Mouse (Mus musculus): Measurements from ENCODE around the gene Dgkq.
A peak's percentile ranks its signal among the peaks of the same experiment; 100 is the strongest.
"Not testable (repeated sequence)": the region's sequence is repeated elsewhere in the genome, so short reads cannot be mapped to it uniquely, and the experiment has no call there.

Dgkq gene

GRCm38 (mm10) chr5:108655381-108655780 is 14.1 kb downstream of the Dgkq start:
- no peak for DNase-seq (ENCODE audit: low read depth, low spot score)

- no peak for DNase-seq (ENCODE audit: low read depth, low spot score)
Observed at GRCm38 (mm10) chr5:108654444-108654990, 15.0 kb downstream of the Dgkq start.

GRCm38 (mm10) chr5:108653341-108653740 is 16.1 kb downstream of the Dgkq start:
- DNase-seq (ENCODE audit: low read depth, low spot score) = no peak

- peak; percentile 65 for DNase-seq (ENCODE audit: low read depth, low spot score)
Observed at GRCm38 (mm10) chr5:108651823-108652222, 17.6 kb downstream of the Dgkq start.

- DNase-seq (ENCODE audit: low read depth, low spot score) = no peak
Observed at GRCm38 (mm10) chr5:108651136-108651720, 18.2 kb downstream of the Dgkq start.

GRCm38 (mm10) chr5:108650341-108650740 is 19.1 kb downstream of the Dgkq start:
- DNase-seq (ENCODE audit: low read depth, low spot score) = no peak

- no peak for DNase-seq (ENCODE audit: low read depth, low spot score)
Observed at GRCm38 (mm10) chr5:108648937-108649576, 20.4 kb downstream of the Dgkq start.

- DNase-seq (ENCODE audit: low read depth, low spot score) = no peak
Observed at GRCm38 (mm10) chr5:108647820-108648465, 21.5 kb downstream of the Dgkq start.

GRCm38 (mm10) chr5:108647311-108647710 is 22.2 kb downstream of the Dgkq start:
- DNase-seq (ENCODE audit: low read depth, low spot score) = no peak

- no peak for DNase-seq (ENCODE audit: low read depth, low spot score)
Observed at GRCm38 (mm10) chr5:108646343-108646660, 23.2 kb downstream of the Dgkq start.

- no peak for DNase-seq (ENCODE audit: low read depth, low spot score)
Observed at GRCm38 (mm10) chr5:108645651-108646342, 23.7 kb downstream of the Dgkq start.

- no peak for DNase-seq (ENCODE audit: low read depth, low spot score)
Observed at GRCm38 (mm10) chr5:108643674-108644073, 25.8 kb downstream of the Dgkq start.

- no peak for DNase-seq (ENCODE audit: low read depth, low spot score)
Observed at GRCm38 (mm10) chr5:108636172-108636571, 33.3 kb downstream of the Dgkq start.

GRCm38 (mm10) chr5:108634088-108634487 is 35.4 kb downstream of the Dgkq start:
- not testable (repeated sequence) for DNase-seq (ENCODE audit: low read depth, low spot score)

GRCm38 (mm10) chr5:108633676-108634075 is 35.8 kb downstream of the Dgkq start:
- no peak for DNase-seq (ENCODE audit: low read depth, low spot score)

- DNase-seq (ENCODE audit: low read depth, low spot score) = peak; percentile 95
Observed at GRCm38 (mm10) chr5:108629634-108630483, 39.6 kb downstream of the Dgkq start, which contains the start of the genes Gak and Tmem175. Gene Gak, minus strand, starts transcription at chr5:108629755. Gene Tmem175, plus strand, starts transcription at chr5:108629770.

GRCm38 (mm10) chr5:108628891-108629633 is 40.4 kb downstream of the Dgkq start:
- peak; percentile 44 for DNase-seq (ENCODE audit: low read depth, low spot score)

GRCm38 (mm10) chr5:108626050-108626660 is 43.3 kb downstream of the Dgkq start:
- no peak for DNase-seq (ENCODE audit: low read depth, low spot score)

- DNase-seq (ENCODE audit: low read depth, low spot score) = no peak
Observed at GRCm38 (mm10) chr5:108621870-108622269, 47.6 kb downstream of the Dgkq start.

- no peak for DNase-seq (ENCODE audit: low read depth, low spot score)
Observed at GRCm38 (mm10) chr5:108610426-108610825, 59.0 kb downstream of the Dgkq start.
